Mouse (Mus musculus) right cerebral cortex, adult 18-20 months (tissue): ENCODE measurements around the gene Agbl3.

Experiments
- DNase-seq: peaks from one replicate; pipeline ENCODE4 v3.0.0; 2022; ENCODE audit warnings: mixed read lengths

The Agbl3 gene

GRCm38 (mm10) chr6:34875268-34875761, 95.1 kb downstream of the Agbl3 start:
- peak; percentile 56 for DNase-seq

DNA sequence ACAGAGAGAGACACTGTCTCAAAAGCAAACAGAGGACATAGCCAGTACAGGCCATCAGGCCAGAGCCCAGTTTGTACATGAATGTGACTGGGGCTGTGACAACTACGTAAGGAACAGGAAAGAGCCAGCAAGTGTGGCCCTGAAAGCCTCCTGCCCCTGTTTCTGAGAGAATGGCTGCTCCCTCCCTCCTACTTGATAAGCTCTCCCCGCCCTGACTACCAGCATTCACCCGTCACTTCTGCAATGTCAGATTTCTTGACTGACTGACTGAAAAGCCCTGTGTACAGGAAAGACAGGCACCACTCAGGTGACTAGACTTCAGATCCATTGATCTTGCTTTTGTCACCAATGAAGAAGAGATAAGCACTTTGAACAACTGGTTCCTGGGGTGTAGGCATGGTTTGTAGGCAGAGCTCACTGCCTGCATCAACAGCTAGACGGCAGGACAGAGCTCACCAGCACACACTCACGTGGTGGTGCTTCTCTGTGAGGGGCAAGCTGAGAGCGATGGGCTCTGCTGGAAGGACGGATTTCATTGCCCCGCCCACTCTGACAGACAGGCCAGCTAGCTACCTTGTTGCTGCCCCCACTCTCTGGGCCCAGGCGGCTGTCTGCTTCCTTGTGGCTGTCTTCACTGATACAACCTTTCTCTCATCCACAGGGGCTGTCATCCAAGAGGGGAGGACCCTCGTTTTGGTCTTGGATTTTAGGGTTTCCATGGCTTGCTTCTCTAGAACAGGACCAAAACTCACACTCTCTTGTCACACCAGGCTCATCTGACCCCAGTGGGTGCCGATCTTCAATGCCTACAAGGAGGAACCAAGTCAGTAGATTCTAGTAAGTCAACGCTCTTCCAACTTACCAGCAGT, 96.0 kb downstream of the Agbl3 start:
- no peak for DNase-seq

- DNase-seq, result no peak
Observed at GRCm38 (mm10) chr6:34876835-34877156, 96.6 kb downstream of the Agbl3 start.

- peak; percentile 91 for DNase-seq
Observed at GRCm38 (mm10) chr6:34877509-34878321, 97.5 kb downstream of the Agbl3 start, which contains the start of gene Cyren. Gene Cyren (minus strand): TSS chr6:34878060.

GRCm38 (mm10) chr6:34879101-34879740, 99.0 kb downstream of the Agbl3 start:
- no peak for DNase-seq

DNA sequence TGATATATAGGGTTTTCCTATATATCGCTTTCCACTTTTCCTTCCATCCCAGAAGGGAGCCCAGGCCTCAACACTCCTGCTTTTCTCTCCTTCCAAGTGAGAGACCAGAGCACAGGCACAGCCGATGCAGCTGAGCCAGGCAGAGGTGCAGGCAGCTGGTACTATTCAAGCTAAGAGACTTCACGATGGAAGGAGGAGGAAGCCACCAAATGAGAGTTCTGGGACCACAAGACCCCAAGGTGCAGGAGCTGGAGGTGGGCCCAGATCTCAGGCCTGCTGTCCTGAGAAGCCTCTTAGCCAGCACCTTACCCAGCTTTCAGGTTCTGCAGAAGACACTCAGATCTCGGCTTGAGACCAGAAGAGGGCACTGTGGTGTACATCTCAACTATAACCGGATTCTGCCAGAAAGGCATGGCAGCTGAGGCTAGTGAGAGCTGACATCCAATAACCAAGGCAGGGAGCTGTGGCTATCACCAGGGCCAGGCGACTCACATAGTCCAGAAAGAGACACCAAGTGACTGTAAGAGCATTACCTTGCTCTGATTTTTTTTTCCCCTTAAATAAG, 99.8 kb downstream of the Agbl3 start:
- DNase-seq, result peak; percentile 68

GRCm38 (mm10) chr6:34884724-34885123, 104.5 kb downstream of the Agbl3 start:
- no peak for DNase-seq

- DNase-seq, result no peak
Observed at GRCm38 (mm10) chr6:34887131-34887850, 107.1 kb downstream of the Agbl3 start.

DNA sequence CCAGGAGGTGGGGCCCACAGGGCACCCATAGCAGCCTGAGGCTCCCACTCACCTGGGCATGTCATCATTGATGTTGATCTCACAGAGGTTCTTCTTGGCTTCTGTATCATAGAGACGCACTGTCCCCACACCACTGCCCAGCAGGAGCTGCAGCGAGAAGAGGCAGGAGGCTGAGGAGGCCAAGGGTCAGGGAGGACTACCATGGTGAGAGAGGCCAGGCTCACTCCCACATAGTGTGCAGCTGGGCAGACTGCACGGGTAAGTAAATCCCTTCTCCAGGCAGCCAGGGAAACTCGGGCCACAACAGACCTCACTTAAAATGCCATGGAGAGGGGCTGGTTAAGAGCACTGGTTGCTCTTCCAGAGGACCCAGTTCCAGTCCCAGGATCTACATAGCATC, 109.0 kb downstream of the Agbl3 start:
- no peak for DNase-seq

- no peak for DNase-seq
Observed at GRCm38 (mm10) chr6:34895569-34895968, 115.3 kb downstream of the Agbl3 start.

DNA sequence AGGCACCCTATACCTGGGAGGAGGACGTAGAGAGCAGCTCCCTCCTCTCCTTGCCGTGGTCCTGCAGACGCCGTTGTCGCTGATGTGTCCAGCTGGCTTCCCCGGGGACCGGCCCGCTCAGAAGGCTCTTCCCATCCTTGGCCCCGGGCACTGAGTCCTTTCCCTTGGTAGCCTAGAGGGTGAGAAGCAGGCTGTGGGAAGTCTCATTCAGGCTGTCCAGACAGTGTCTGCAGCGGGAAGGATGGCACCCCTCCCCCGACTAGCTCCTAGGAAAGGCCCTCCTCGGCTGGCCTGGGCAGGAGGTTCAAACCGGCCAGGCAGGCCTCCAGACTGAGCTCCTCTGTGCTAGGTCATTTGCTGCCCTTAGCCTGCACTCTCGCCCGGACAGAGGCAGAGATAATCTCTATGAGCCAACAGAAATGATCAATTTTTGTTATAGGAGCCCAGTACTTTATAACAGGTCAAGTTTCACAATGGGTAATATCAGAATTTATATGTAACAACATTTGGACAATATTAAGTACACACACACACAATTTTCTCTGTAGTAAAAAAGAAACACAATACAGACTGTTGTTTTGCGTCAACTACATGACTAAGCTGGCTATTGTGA, 116.0 kb downstream of the Agbl3 start:
- DNase-seq, result no peak

GRCm38 (mm10) chr6:34899127-34899526, 118.9 kb downstream of the Agbl3 start:
- DNase-seq, result no peak

- no peak for DNase-seq
Observed at GRCm38 (mm10) chr6:34900990-34901389, 120.8 kb downstream of the Agbl3 start.

- no peak for DNase-seq
Observed at GRCm38 (mm10) chr6:34901911-34902444, 121.7 kb downstream of the Agbl3 start.

DNA sequence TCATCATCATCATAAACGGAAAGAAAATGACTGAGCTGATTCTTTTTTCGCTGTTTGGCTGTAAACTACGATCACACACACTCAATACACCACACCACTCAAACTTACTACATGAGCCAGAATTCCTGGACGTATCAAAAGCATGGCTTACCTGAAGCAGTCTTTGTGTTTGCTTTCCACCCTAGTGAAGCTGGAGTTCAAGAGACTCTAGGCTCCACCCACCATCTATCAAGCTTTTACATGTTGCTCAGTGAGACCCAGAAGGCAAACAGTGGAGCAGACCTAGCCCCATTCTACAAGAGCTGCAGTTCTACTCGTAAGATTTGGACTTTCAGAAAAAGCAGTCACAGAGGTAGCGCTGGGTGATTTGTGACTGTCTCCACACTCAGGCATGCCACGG, 122.3 kb downstream of the Agbl3 start:
- no peak for DNase-seq

- DNase-seq, result no peak
Observed at GRCm38 (mm10) chr6:34903441-34903840, 123.2 kb downstream of the Agbl3 start.

DNA sequence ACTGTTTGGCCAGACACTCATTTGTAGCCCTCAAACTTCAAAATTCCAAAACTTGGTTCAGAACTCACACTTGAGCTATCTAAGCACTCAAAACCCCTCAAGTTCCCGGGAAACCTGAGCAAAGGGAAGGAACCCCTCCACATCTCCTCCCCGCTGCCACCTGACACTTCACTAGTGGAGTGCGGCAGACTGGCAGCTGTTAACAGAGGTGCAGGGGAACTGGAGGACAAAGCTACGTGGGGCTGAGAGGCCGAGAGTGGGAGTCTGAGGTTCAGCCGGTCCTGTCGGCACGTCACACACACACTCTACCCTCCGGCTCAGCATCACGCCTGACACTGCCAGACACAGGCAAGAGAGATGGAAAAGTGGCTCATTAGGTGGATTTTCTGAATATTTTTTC, 123.6 kb downstream of the Agbl3 start:
- no peak for DNase-seq

- DNase-seq, result no peak
Observed at GRCm38 (mm10) chr6:34904361-34904760, 124.1 kb downstream of the Agbl3 start.

- DNase-seq, result no peak
Observed at GRCm38 (mm10) chr6:34906125-34906524, 125.9 kb downstream of the Agbl3 start.

DNA sequence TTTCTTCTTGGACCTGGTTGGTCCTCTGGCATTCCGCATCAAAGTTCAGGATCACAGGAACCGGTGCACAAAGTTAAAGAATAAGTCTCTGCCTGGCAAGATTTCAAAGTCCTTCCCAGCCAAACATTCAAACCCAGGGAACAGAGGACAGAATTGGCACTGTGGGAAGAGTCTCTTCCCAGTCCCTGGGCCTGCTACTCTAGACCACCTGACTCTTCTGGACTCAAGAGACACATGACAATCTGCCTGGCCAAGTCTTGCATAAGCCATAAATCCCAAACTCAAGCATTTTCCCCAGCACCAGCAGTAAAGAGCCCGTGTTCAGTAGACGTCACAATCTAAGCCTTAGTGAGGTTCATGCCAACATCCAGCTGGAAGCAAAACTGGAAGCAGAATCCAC, 126.4 kb downstream of the Agbl3 start:
- no peak for DNase-seq

- no peak for DNase-seq
Observed at GRCm38 (mm10) chr6:34907121-34907614, 126.9 kb downstream of the Agbl3 start.
